Mouse (Mus musculus) C2C12 (cell line): Measurements from ENCODE around the gene Elf1. TPM values are rescaled to one million over a fixed set of nuclear protein-coding genes. Genes with fewer than 3 reads are reported as not detected.
A peak's percentile ranks its signal among the peaks of the same experiment; 100 is the strongest.

Experiments used
- H3K27me3 ChIP-seq: one replicate; pipeline ENCODE4 v1.6.1; 2011; ENCODE audit not compliant: control insufficient read depth, insufficient read depth, insufficient read length
- H3K36me3 ChIP-seq: one replicate; pipeline ENCODE4 v1.6.1; 2011; ENCODE audit not compliant: control insufficient read depth, insufficient read depth
- H3K4me3 ChIP-seq: one replicate; pipeline ENCODE4 v1.5.1; 2011; ENCODE audit warnings: mild to moderate bottlenecking, control low read depth; ENCODE audit not compliant: poor library complexity, insufficient read depth, severe bottlenecking
- H3K79me2 ChIP-seq: one replicate; pipeline ENCODE4 v1.6.1; 2011; ENCODE audit not compliant: control insufficient read depth, insufficient read depth
- H3K79me3 ChIP-seq: one replicate; pipeline ENCODE4 v1.6.1; 2011; ENCODE audit warnings: low read depth, control low read depth
- H3ac ChIP-seq: one replicate; pipeline ENCODE3; 2011; ENCODE audit warnings: low read depth; ENCODE audit not compliant: control insufficient read depth, insufficient read length
- CEBPB ChIP-seq: IDR thresholded peaks from one replicate; pipeline ENCODE4 v1.6.1; 2011; ENCODE audit warnings: low read depth, mild to moderate bottlenecking, control low read depth, moderate library complexity
- CTCF ChIP-seq: IDR thresholded peaks from one replicate; pipeline ENCODE4 v1.5.1; 2011; ENCODE audit not compliant: control insufficient read depth, insufficient read depth, insufficient read length
- FOSL1 ChIP-seq: IDR thresholded peaks from one replicate; pipeline ENCODE4 v1.8.0; 2011; ENCODE audit warnings: mild to moderate bottlenecking, low read length; ENCODE audit not compliant: poor library complexity, insufficient read depth, severe bottlenecking
- MAX ChIP-seq: IDR thresholded peaks from one replicate; pipeline ENCODE4 v1.6.1; 2011; ENCODE audit warnings: mild to moderate bottlenecking, control low read depth
- MYOD1 ChIP-seq: IDR thresholded peaks from one replicate; pipeline ENCODE4 v1.6.1; 2011; ENCODE audit warnings: low read depth; ENCODE audit not compliant: control insufficient read depth, insufficient read length
- MYOG ChIP-seq: IDR thresholded peaks from one replicate; pipeline ENCODE4 v1.6.1; 2011; ENCODE audit not compliant: control insufficient read depth, insufficient read length; ENCODE audit errors: extremely low read depth
- USF1 ChIP-seq: IDR thresholded peaks from one replicate; pipeline ENCODE4 v1.6.1; 2011; ENCODE audit warnings: low read depth, mild to moderate bottlenecking, control low read depth, moderate library complexity
- polyA plus RNA-seq: library from polyadenylated mRNA; unstranded; fragments of >200 nt; fragmentation: generic; extraction: Trizol; gene quantifications from one replicate; pipeline ENCODE4 v1.2.1, GENCODE M21; 2012; ENCODE audit warnings: missing spikeins

Elf1 gene
- polyA plus RNA-seq, 1 experiment: 3.4 TPM

- Histone ChIP-seq H3ac (no peak overlapping the region), H3K36me3 (peaks cover 8% of the 10 kb centered on the region), H3K79me2 (no peaks in the 10 kb centered on the region), H3K79me3 (no peaks in the 10 kb centered on the region), H3K4me3 (no peak overlapping the region), H3K27me3 (no peaks in the 10 kb centered on the region)
- TF ChIP-seq MAX (no peak), CEBPB (no peak)
Measured at GRCm38 (mm10) chr14:79574361-79574760, 93.4 kb downstream of the Elf1 start.

GRCm38 (mm10) chr14:79583526-79584245 lies 102.7 kb downstream of the Elf1 start:
- no peak overlapping the region for H3ac ChIP-seq
- H3K79me3 ChIP-seq: peaks cover 11% of the 10 kb centered on the region
- peaks cover 3% of the 10 kb centered on the region for H3K36me3 ChIP-seq
- H3K27me3 ChIP-seq: no peaks in the 10 kb centered on the region
- peaks cover 12% of the 10 kb centered on the region for H3K79me2 ChIP-seq
- H3K4me3 ChIP-seq: no peak overlapping the region
- TF ChIP-seq FOSL1 (no peak), CTCF (no peak), USF1 (no peak), MAX (no peak)

- Histone ChIP-seq H3K4me3 (peak overlapping the region; percentile 71), H3K36me3 (peaks cover 9% of the 10 kb centered on the region), H3K27me3 (no peaks in the 10 kb centered on the region), H3ac (peak overlapping the region; percentile 56), H3K79me2 (peaks cover 41% of the 10 kb centered on the region), H3K79me3 (peaks cover 35% of the 10 kb centered on the region)
- no peak for TF ChIP-seq CEBPB
- no peak for TF ChIP-seq MAX
- TF ChIP-seq MYOD1: no peak
- TF ChIP-seq CTCF: no peak
- TF ChIP-seq FOSL1: no peak
- TF ChIP-seq USF1: no peak
- TF ChIP-seq MYOG: no peak
Measured at GRCm38 (mm10) chr14:79586499-79587138, 105.6 kb downstream of the Elf1 start.

- H3ac ChIP-seq: peak within 1 kb of the TSS; percentile 71
- peak within 1 kb of the TSS; percentile 71 for H3K4me3 ChIP-seq
- TF ChIP-seq MYOG: no peak
- peak; percentile 74 for TF ChIP-seq MAX
- TF ChIP-seq USF1: peak; percentile 70
- TF ChIP-seq CEBPB: no peak
- TF ChIP-seq CTCF: no peak
- no peak for TF ChIP-seq MYOD1
- no peak for TF ChIP-seq FOSL1
- H3K79me3 ChIP-seq: peaks cover 40% of the 10 kb centered on the region
- H3K27me3 ChIP-seq: no peaks in the 10 kb centered on the region
- peaks cover 48% of the 10 kb centered on the region for H3K79me2 ChIP-seq
- peaks cover 14% of the 10 kb centered on the region for H3K36me3 ChIP-seq
Measured at GRCm38 (mm10) chr14:79587139-79587851, 106.3 kb downstream of the Elf1 start, which contains the start of gene Sugt1. TSS of gene Sugt1 (plus strand) at chr14:79587691.

- Histone ChIP-seq H3K27me3 (no peaks in the 10 kb centered on the region), H3K79me2 (peaks cover 53% of the 10 kb centered on the region), H3ac (peak overlapping the region; percentile 71), H3K4me3 (peak overlapping the region; percentile 71), H3K36me3 (peaks cover 17% of the 10 kb centered on the region), H3K79me3 (peaks cover 44% of the 10 kb centered on the region)
- TF ChIP-seq CTCF (no peak), CEBPB (no peak), FOSL1 (no peak), USF1 (no peak), MYOD1 (no peak), MAX (no peak), MYOG (no peak)
Measured at GRCm38 (mm10) chr14:79587852-79588229, 106.8 kb downstream of the Elf1 start.
